Mouse (Mus musculus): Measurements from ENCODE around the gene Adora1.

DNA sequence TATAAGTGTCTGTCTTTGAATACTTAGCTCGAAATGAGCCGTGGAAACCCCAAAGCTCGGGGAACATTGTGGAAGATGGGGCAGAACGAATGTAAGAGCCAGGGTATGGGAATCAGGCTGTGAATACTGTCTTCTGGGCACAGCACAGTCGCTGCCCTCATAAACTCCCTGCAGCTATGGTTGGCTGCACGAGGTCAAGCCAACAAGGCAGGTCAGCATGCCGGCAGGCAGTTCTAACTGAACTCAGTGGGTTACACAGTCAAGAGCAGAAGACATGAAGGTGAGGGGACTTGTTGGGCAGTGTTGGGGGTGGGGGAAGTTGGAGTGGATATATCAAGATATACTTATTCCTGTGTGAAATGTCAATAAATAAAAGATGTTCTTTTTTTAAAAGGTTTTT is 20.2 kb downstream of the Adora1 start:
- no peak for TF ChIP-seq CTCF (IDR thresholded peaks at IDR 0.05; ENCODE audit: low read depth)
- TF ChIP-seq EP300 (IDR thresholded peaks at IDR 0.05; ENCODE audit: low read depth), result no peak

Data from liver, embryonic 14.5 days (tissue).